Mouse (Mus musculus) ES-E14 (cell line): Measurements from ENCODE around the gene Nme3. TPM values are rescaled to one million over a fixed set of nuclear protein-coding genes. Genes with fewer than 3 reads are reported as not detected.
A peak's percentile ranks its signal among the peaks of the same experiment; 100 is the strongest.

Source experiments
- DNase-seq: peaks from one replicate; pipeline ENCODE4 v3.0.0-alpha.2; 2013; ENCODE audit warnings: low read depth, low spot score
- H3K27ac ChIP-seq: 2 replicates; pipeline ENCODE4 v1.5.1; 2012; ENCODE audit warnings: low read depth, mild to moderate bottlenecking, low read length, moderate library complexity, mixed read lengths; ENCODE audit not compliant: poor library complexity, insufficient read depth, severe bottlenecking
- H3K36me3 ChIP-seq: 2 replicates; pipeline ENCODE4 v1.6.1; 2012; ENCODE audit warnings: mild to moderate bottlenecking, low read length, moderate library complexity, mixed read lengths; ENCODE audit not compliant: control insufficient read depth, poor library complexity, insufficient read depth, severe bottlenecking
- H3K4me1 ChIP-seq, 2 experiments: fragments of 150-350 bp in 1 of 2; sonication (generic) in 1 of 2; 2 replicates each; pipeline ENCODE4 v1.6.1; 2012; ENCODE audit warnings: low read length in 2 of 2, mild to moderate bottlenecking in 1 of 2, mixed read lengths in 1 of 2; ENCODE audit not compliant: control insufficient read depth in 2 of 2, insufficient read depth in 2 of 2, poor library complexity in 1 of 2
- H3K4me3 ChIP-seq, 2 experiments: fragments of 150-350 bp in 1 of 2; sonication (generic) in 1 of 2; 2 replicates each; pipeline ENCODE4 v1.5.1; 2012; ENCODE audit warnings: low read length in 2 of 2, low read depth in 1 of 2, mild to moderate bottlenecking in 1 of 2, mixed read lengths in 1 of 2; ENCODE audit not compliant: insufficient read depth in 1 of 2, poor library complexity in 1 of 2, severe bottlenecking in 1 of 2
- H3K9ac ChIP-seq: 2 replicates; pipeline ENCODE4 v1.6.1; 2012; ENCODE audit warnings: low read depth, mild to moderate bottlenecking, low read length, mixed read lengths; ENCODE audit not compliant: poor library complexity, insufficient read depth, severe bottlenecking
- H3K9me3 ChIP-seq: fragments of 150-350 bp; sonication (generic); 2 replicates; pipeline ENCODE4 v1.6.1; 2012; ENCODE audit warnings: low read depth, mild to moderate bottlenecking, low read length; ENCODE audit not compliant: control insufficient read depth, insufficient read depth
- CHD2 ChIP-seq: IDR thresholded peaks from 2 replicates; pipeline ENCODE4 v1.6.1; 2014; ENCODE audit warnings: mild to moderate bottlenecking, low read depth, low read length, inconsistent platforms
- HCFC1 ChIP-seq: IDR thresholded peaks from 2 replicates; pipeline ENCODE4 v1.6.1; 2012; ENCODE audit warnings: low read length, inconsistent platforms, borderline replicate concordance; ENCODE audit not compliant: insufficient read depth
- MAFK ChIP-seq: IDR thresholded peaks from 2 replicates; pipeline ENCODE4 v1.6.1; 2014; ENCODE audit warnings: mild to moderate bottlenecking, low read depth, low read length, inconsistent platforms; ENCODE audit not compliant: insufficient read depth
- ZC3H11A ChIP-seq: IDR thresholded peaks from 2 replicates; pipeline ENCODE4 v1.6.1; 2012; ENCODE audit warnings: low read depth, mild to moderate bottlenecking, inconsistent platforms, low read length, borderline replicate concordance
- ZNF384 ChIP-seq: IDR thresholded peaks from 2 replicates; pipeline ENCODE4 v1.6.1; 2012; ENCODE audit warnings: low read depth, low read length, inconsistent platforms
- in situ Hi-C, 2 experiments: fragments of 600-800 bp; cut with MboI; formaldehyde crosslinking; loops; one replicate each; pipeline ENCODE4 v1.15.1; 2025; ENCODE audit warnings: low sequenced_read_pairs in 2 of 2, inconsistent platforms in 1 of 2; ENCODE audit not compliant: unreplicated experiment in 2 of 2
- total RNA-seq: library from RNA; depleted of rRNA; stranded (reverse); fragments of 300-350 nt; gene quantifications from 2 replicates; pipeline ENCODE4 v1.2.3, GENCODE M21; 2012

Nme3 gene
- total RNA-seq, 1 experiment = 59.4 TPM

DNA sequence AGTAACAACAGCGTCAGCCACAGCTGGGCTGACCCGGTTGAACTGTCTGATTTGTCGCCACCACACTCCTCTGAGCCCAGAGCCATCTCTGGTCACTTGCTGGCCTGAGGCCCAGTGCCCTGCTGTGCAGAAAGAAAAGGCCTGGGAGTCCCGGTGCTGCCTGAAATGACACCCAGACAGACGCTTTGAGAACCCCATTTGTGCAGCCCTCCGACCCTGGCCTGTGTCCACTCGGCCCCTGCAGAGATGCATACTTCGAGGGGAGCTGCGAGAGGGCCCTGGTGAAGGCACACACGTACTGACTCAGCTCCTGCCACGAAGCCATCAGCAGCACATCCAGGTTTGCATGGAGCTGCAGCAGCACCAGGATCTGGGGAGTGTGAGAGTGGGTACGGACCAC is 3.5 kb upstream of the Nme3 start:
- Histone ChIP-seq H3K4me3 (no peak overlapping the region), H3K4me1 (peaks cover 0 to 14% of the 10 kb centered on the region in 2 experiments; a peak in 2 of 4 replicates), H3K36me3 (peaks cover 43% of the 10 kb centered on the region), H3K27ac (no peak overlapping the region), H3K9me3 (no peaks in the 10 kb centered on the region), H3K9ac (no peak overlapping the region)
- in situ Hi-C loops = no loop called here
- no peak for DNase-seq
- no peak for TF ChIP-seq MAFK

- no peak for TF ChIP-seq CHD2
- TF ChIP-seq HCFC1 = no peak
- no peak for TF ChIP-seq ZNF384
- no peak for TF ChIP-seq ZC3H11A
- TF ChIP-seq MAFK = no peak
- no peak overlapping the region for H3K27ac ChIP-seq
- no peak for DNase-seq
- H3K9ac ChIP-seq = no peak overlapping the region
- no peaks in the 10 kb centered on the region for H3K9me3 ChIP-seq
- in situ Hi-C loops = no loop called here
- H3K4me3 ChIP-seq = no peak overlapping the region
- peaks cover 44% of the 10 kb centered on the region for H3K36me3 ChIP-seq
- peaks cover 0 to 14% of the 10 kb centered on the region in 2 experiments; a peak in 2 of 4 replicates for H3K4me1 ChIP-seq
Observed at GRCm38 (mm10) chr17:24893276-24893675, 3.0 kb upstream of the Nme3 start.

DNA sequence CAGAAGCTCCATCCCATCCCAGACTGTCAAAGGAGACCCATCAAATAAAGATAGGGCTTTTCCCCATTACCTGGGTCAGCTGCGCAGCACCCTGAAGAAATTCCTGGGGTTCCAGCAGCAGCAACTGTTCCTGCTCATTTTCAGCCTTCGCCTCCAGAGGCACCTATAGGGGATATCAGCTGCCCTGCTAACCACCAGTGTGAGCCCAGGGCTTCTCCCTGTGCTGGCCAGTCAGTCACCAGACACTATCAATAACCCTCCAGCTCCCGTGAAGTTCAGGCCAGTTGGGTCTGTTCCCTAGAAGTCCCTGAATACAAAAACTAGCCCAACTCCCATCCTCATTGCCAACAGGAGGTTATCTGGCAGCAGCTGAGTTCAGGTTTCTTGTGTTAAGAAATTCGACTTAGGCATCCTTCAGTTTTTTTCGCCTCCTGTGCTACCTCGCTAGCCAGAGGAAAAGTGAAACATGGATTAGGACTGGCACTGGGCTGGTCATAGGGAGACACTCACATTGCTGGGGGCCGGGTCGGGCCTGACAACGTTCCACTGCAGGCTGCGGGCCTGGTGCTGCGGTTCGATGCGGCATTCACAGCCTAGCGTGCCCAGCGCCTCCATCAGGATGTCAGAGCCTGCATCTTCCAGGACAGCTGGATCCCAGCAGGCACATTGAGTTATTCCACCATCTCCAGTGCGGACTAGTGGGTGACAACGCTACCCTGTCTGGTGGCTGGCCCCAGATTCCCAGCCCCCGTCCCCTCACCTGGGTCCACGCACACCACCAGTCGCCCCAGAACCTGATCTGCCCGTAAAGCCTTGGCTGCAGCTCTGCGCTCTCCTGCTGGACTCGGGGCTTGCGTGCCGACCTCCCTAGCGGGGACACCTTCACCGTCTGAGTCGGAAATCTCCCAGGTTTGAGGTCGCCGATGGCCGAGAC is 2.0 kb upstream of the Nme3 start:
- no peak overlapping the region for H3K27ac ChIP-seq
- peak overlapping the region; percentile 87 for H3K9ac ChIP-seq
- no peak for DNase-seq
- peak overlapping the region; percentile 83 to 88 for H3K4me3 ChIP-seq
- in situ Hi-C loops = no loop called here
- H3K4me1 ChIP-seq = peaks cover 0 to 15% of the 10 kb centered on the region in 2 experiments; a peak in 2 of 4 replicates
- H3K9me3 ChIP-seq = no peaks in the 10 kb centered on the region
- peaks cover 46% of the 10 kb centered on the region for H3K36me3 ChIP-seq
- no peak for TF ChIP-seq MAFK
- no peak for TF ChIP-seq ZNF384

DNA sequence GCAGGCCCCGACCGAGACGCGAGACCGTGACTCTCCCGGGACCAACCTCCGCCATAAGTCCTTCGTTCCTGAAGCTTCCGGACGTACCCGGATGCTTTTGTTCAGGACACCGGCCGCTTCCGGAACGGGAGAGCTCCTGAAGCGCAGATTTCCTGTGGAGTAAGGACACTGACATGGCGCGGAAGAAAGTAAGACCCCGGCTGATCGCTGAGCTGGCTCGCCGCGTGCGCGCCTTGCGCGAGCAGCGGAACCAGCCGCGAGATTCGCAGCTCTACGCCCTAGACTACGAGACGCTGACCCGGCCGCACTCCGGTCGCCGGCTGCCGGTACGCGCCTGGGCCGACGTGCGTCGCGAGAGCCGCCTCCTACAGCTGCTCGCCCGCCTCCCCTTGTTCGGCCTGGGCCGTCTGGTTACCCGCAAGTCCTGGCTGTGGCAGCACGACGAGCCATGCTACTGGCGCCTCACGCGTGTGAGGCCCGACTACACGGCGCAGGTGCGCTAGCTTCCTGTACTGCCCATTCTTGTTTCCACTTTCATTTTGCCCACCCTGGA is 1.2 kb upstream of the Nme3 start, which contains the start of the genes Eme2 and Mrps34:
Gene Eme2 (minus strand): TSS at position 93 of the 553 bp plus-strand sequence.
Gene Mrps34 (plus strand): TSS at position 122 of the 553 bp plus-strand sequence.
- in situ Hi-C loops = no loop called here
- Histone ChIP-seq H3K4me1 (peaks cover 0 to 15% of the 10 kb centered on the region in 2 experiments; a peak in 2 of 4 replicates), H3K4me3 (peak within 1 kb of the TSS; percentile 83 to 88), H3K9ac (peak within 1 kb of the TSS; percentile 87), H3K27ac (peak within 1 kb of the TSS; percentile 3; the same call in 1 of the 2 replicates), H3K36me3 (peaks cover 53% of the 10 kb centered on the region), H3K9me3 (no peaks in the 10 kb centered on the region)
- DNase-seq = no peak
- TF ChIP-seq HCFC1 = peak; percentile 81
- no peak for TF ChIP-seq CHD2
